Mouse (Mus musculus) CD4-positive, CD25-positive, alpha-beta regulatory T cell (primary cell): ENCODE measurements around the gene Xrn1. TPM values are rescaled to one million over a fixed set of nuclear protein-coding genes. Genes with fewer than 3 reads are reported as not detected.

ENCODE experiments used
- polyA plus RNA-seq: library from polyadenylated mRNA; unstranded; fragments of 100-300 nt; shearing (Covaris generic); gene quantifications from one replicate; pipeline ENCODE4 v1.2.1, GENCODE M21; 2017

Gene Xrn1
- polyA plus RNA-seq: 49.5 TPM

DNA sequence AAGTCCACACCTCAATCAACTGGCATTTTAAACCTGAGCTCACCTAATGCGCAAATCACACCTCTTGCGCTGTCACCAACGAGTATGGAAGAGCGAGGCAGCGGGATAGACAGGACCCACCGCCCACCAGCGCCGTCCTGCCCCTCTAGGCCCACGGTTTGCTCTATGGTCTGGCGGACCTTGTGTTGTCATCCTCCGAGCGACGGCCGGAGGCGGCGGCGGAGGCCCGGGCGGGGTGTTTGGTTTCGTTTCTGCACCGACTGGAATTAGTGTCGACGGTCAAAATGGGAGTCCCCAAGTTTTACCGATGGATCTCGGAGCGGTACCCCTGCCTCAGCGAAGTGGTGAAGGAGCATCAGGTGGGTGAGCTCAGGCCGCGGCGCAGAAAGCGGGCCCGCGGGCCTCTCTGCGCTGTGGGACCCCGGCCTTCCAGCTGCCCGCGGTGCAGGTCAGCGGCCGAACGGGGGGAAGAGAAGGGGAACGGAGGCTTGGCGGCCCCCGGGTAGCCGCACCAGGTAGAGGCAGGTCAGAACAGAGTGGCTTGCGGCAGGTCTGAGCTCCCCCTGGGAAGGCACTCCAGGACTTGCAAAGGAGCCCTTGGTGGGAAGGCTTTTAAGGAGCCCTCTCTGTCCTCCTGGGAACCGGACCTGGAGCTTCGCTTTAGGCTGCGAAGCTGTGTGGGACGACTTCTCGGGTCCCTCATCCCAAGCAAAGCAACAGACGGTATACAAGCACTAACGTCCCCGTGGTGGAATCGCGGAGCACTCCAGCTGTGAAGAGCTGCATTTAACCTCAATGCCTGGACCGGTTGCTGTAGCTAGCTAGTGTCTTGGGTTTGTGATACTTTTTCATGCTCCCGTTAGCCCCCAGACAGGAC is at the start of gene Xrn1:
TSS of gene Xrn1 (plus strand) at position 176 of the 877 bp plus-strand sequence.

Other genes starting within 250 kb of the Xrn1 start
- 0.44 TPM for gene Trpc1, start 204.4 kb upstream of the Xrn1 start, polyA plus RNA-seq
- 0.31 TPM for gene Pls1, start 109.4 kb upstream of the Xrn1 start, polyA plus RNA-seq
- gene Atr, start 97.2 kb upstream of the Xrn1 start, polyA plus RNA-seq: 33.9 TPM
- gene Gk5, start 164.6 kb downstream of the Xrn1 start, polyA plus RNA-seq: 2.5 TPM
- gene Tfdp2, start 241.5 kb downstream of the Xrn1 start, polyA plus RNA-seq: 32.9 TPM